In the genomic region with DNA sequence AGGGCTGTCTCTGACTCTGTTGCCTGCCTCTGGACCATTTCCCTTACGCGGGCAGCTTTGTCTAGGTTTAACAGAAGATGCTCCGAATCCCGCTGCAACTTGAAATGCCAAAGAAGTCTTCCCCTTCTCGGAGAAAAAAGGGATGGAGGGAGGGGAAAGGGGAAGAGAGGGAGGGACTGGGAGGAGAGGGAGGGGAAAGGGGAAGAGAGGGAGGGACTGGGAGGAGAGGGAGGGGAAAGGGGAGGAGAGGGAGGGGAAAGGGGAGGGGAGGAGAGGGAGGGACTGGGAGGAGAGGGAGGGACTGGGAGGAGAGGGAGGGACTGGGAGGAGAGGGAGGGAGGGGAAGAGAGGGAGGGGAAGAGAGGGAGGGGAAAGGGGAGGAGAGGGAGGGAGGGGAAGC, we compare ENCODE assay signal across 16 mouse cellular contexts.
"Had no signal": no experiment of that assay in that cellular context is flagged by ENCODE, and none has a peak within 500 bp of the region (broad histone marks: within the 10 kb centered on the region; RNA-seq: fewer than 3 reads in every experiment).

No protein-coding gene starts in this region.

- H3K4me3 ChIP-seq: limb, embryonic 12.5 days; limb, embryonic 15.5 days had no signal

- DNase-seq: kidney, adult 8-10 months; kidney, postnatal 14 days; kidney, postnatal 4 days; left cerebral cortex, postnatal 4 days; liver, postnatal 0 days; lung, embryonic 14.5 days; midbrain, embryonic 14.5 days; thymus, adult 2 months; thymus, postnatal 14 days had no signal

- H3K27me3 ChIP-seq: limb, embryonic 12.5 days; limb, embryonic 15.5 days had no signal

- H3K9me3 ChIP-seq: limb, embryonic 12.5 days; limb, embryonic 15.5 days had no signal

- H3K4me2 ChIP-seq: limb, embryonic 12.5 days; limb, embryonic 15.5 days; liver, embryonic 11.5 days; lung, embryonic 14.5 days had no signal

- H3K9ac ChIP-seq: limb, embryonic 12.5 days; limb, embryonic 15.5 days; liver, embryonic 14.5 days; liver, postnatal 0 days; lung, embryonic 14.5 days had no signal

- H3K27ac ChIP-seq: limb, embryonic 12.5 days; limb, embryonic 15.5 days; liver, embryonic 14.5 days; macrophage; stomach, postnatal 0 days had no signal

- H3K36me3 ChIP-seq: limb, embryonic 15.5 days had no signal

- ATAC-seq: liver, postnatal 0 days; lung, postnatal 0 days had no signal
